Mouse (Mus musculus) hematopoietic multipotent progenitor cell, adult 10-12 weeks (in vitro differentiated cells): Measurements from ENCODE around the gene Chmp4b. TPM values are rescaled to one million over a fixed set of nuclear protein-coding genes. Genes with fewer than 3 reads are reported as not detected.

ENCODE experiments used
- polyA plus RNA-seq: library from polyadenylated mRNA; stranded (reverse); fragments of >175 nt; gene quantifications from 2 replicates; pipeline ENCODE4 v1.2.3, GENCODE M21; 2012; ENCODE audit warnings: low replicate concordance

Chmp4b gene
- polyA plus RNA-seq, result 58.8 and 130 TPM in 2 replicates

GRCm38 (mm10) chr2:154651363-154651762 lies at the start of gene Chmp4b:
Gene Chmp4b, plus strand, starts transcription at chr2:154651705.

GRCm38 (mm10) chr2:154603638-154604153 lies 47.8 kb upstream of the Chmp4b start, which contains the start of gene Pxmp4:
Gene Pxmp4, minus strand, starts transcription at chr2:154603708.

GRCm38 (mm10) chr2:154613118-154614115 lies 38.1 kb upstream of the Chmp4b start, which contains the start of the genes Zfp341 and 4930519P11Rik:
Gene Zfp341, plus strand, starts transcription at chr2:154613297.
Gene 4930519P11Rik, minus strand, starts transcription at chr2:154613437.

Other genes with a start within 250 kb of the Chmp4b start
- gene Snta1, start 243.6 kb upstream of the Chmp4b start, polyA plus RNA-seq, result 7.3 and 8.9 TPM in 2 replicates
- gene Cbfa2t2, start 215.2 kb upstream of the Chmp4b start, polyA plus RNA-seq, result 7.4 and 9.6 TPM in 2 replicates
- gene 1700003F12Rik, start 104.6 kb upstream of the Chmp4b start, polyA plus RNA-seq, result 0.98 and 1.8 TPM in 2 replicates
- 0.09 TPM in 1 of 2 replicates, not detected in the other for gene Actl10, start 99.9 kb upstream of the Chmp4b start, polyA plus RNA-seq
- gene Necab3, start 92.8 kb upstream of the Chmp4b start, polyA plus RNA-seq, result 0.57 and 0.90 TPM in 2 replicates
- 16.4 and 16.7 TPM in 2 replicates for gene E2f1, start 81.8 kb upstream of the Chmp4b start, polyA plus RNA-seq
- 4.0 and 9.0 TPM in 2 replicates for gene Pxmp4, start 48.0 kb upstream of the Chmp4b start, polyA plus RNA-seq
- 6.6 and 8.0 TPM in 2 replicates for gene Zfp341, start 38.4 kb upstream of the Chmp4b start, polyA plus RNA-seq
- 1.8 and 6.2 TPM in 2 replicates for gene 4930519P11Rik, start 38.3 kb upstream of the Chmp4b start, polyA plus RNA-seq
- not detected in 2 replicates for gene Gm14214, start 118.3 kb downstream of the Chmp4b start, polyA plus RNA-seq
- 296 and 582 TPM in 2 replicates for gene Raly, start 139.4 kb downstream of the Chmp4b start, polyA plus RNA-seq
- 1.8 and 1.9 TPM in 2 replicates for gene a, start 139.7 kb downstream of the Chmp4b start, polyA plus RNA-seq
- 4.0 and 12.7 TPM in 2 replicates for gene Eif2s2, start 241.2 kb downstream of the Chmp4b start, polyA plus RNA-seq